Mouse (Mus musculus) olfactory bulb, adult 2 months (tissue): ENCODE results near the gene Hormad1.

ENCODE experiments used
- CTCF ChIP-seq: fragments of 200-500 bp; IDR thresholded peaks from 2 replicates; pipeline ENCODE4 v1.5.1; 2012; ENCODE audit warnings: low read depth, mild to moderate bottlenecking, low read length, moderate library complexity; ENCODE audit not compliant: insufficient read depth
- POLR2A ChIP-seq: fragments of 200-500 bp; IDR thresholded peaks from 2 replicates; pipeline ENCODE4 v1.6.1; 2012; ENCODE audit warnings: mild to moderate bottlenecking, low read depth, low read length, moderate library complexity; ENCODE audit not compliant: insufficient read depth

DNA sequence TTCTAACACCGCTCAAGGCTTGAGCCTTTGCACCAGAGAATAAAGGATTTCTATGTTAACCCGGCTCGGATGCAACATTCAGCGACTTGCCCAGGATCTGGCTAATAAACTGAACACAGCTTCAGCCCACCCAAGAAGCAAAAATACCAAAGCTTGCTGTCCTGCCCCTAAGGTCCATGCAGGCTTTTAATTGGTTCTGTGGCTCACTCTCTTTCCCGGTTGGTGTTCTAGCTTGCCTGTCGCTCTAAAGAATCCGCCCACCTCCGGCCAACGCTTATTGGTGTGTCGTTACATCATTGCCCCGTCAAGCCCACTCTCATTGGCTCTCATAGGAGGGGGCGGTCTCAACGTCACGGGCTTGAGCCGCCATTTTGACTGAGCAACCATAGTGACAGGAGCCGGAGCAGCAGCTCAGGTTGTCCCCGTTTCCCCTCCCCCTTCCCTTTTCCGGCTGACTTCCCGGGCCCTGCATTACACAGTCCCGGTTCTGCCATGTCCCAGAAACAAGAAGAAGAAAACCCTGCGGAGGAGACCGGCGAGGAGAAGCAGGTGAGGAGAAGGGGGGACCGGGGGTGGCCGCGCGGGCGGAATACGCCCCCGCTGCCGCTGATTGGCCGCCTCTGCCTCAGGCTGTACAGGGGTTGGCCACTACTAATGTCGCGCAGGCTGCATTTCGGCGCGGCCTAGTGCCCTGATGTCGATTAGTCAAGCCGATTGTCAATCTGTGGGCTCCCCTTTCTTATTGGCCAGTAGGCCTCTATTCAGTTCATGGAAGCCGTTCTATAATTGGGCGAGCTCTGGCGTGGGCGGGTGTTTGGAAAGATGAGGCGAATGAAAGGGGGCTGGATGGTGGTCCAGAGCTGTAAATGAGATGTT, 65.4 kb downstream of the Hormad1 start, which contains the start of gene Ensa:
- no peak for TF ChIP-seq CTCF
- TF ChIP-seq POLR2A = peak; percentile 95
